Mouse (Mus musculus) yolk sac, embryonic 10.5 days (tissue): ENCODE results near the gene Vmn1r234.
"Not testable (repeated sequence)": the region's sequence is repeated elsewhere in the genome, so short reads cannot be mapped to it uniquely, and the experiment has no call there.

Experiments used
- DNase-seq: peaks from one replicate; pipeline ENCODE4 v3.0.0-alpha.2; 2017; ENCODE audit warnings: low spot score

Vmn1r234 gene

DNA sequence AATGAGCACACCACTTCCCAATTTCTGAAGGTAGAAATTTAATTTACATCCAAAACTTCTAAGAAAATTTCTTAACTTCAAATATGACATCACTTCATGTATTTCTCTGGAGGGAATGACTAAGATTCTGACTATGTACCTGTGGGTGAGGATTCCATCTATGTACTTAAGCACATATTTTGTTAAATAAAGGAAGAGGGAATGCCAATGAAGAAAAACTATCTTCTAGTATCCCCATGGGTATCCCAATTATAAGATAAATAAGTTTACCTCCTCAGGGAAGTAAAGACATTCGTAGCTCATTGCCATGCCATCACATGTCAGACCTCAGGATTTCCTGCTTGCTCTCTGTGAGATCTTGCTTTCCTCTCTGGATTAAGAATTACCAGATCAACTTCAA is at the start of gene Vmn1r234:
Vmn1r234 (plus strand) TSS at position 301 of the 400 bp plus-strand sequence.
- DNase-seq = no peak

DNA sequence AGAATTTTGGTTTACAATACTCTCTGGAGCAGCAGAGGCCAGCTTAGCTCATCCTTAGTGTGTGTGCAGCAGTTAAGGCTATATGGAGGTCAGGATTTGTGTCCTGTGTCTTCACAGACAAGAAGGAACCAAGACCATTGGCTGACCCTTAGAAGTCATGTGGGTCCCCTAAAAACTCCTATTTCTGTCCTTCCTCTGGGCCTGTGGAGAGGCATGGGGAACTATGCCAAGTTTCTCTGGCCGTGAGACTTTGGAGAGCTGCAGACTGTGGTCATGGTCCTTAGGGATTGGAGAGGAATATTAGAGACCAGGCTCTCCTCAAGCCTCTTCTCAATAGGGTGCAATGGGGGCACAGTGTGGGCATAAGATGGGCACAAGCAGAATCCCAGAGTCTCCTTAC is 14.8 kb upstream of the Vmn1r234 start:
- DNase-seq = not testable (repeated sequence)

DNA sequence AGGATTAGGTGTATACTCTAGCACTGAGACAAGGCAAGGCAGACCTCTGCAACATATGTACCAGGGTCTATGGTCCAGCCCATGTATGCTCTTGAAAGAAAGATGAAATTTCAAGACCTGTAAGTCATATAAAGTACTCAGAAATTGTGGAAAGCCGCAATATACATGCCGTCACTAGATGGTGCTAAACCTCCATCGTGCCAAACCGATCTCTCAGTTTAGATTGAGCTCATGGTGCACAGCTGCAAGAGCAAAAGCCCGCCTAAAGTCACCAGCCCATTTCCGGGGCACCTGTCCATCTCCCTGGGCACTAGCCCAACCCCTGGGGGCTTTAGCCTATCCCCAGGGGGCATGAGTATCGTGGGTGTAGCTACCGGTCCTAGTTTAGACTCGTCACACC is 5.8 kb downstream of the Vmn1r234 start:
- peak; percentile 10 for DNase-seq

DNA sequence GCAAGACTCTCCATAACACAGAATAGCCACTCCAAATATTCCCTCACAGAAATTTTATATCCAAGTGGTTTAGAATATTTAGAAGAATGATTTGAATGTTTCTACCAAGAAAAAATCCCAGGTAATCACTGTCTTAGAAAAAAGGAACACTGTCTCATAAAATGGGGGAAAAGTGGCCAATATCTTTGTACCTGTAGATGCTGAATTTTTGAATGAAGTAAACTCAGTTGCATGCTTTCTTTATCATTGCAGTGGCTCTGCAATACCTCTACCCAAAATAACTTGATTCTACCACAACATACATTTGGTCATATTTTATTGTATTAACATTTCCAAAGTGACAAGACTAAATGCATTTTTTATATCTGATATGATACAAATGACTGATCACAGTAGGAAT is 30.2 kb downstream of the Vmn1r234 start, which contains the start of gene Vmn1r235:
Vmn1r235 (plus strand) TSS at position 301 of the 400 bp plus-strand sequence.
- no peak for DNase-seq

DNA sequence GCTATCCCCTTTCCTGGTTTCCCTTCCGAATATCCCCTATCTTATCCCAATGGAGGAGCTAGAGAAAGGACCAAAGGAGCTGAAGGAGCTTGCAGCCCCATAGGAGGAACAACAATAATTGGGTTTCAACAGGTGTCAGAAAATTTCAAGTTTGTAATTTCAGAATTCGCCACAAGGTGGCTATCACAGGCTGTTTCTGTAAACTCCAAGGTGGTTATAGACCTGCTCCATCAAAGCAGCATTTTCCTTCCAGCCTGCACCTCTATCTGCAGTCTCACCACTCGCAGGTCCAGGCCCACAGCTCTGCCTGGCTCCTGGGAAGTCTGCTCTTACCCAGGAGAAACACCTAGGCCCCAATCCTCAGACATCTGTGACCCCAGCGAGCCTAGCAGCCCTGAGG is 46.2 kb downstream of the Vmn1r234 start:
- peak; percentile 7 for DNase-seq

DNA sequence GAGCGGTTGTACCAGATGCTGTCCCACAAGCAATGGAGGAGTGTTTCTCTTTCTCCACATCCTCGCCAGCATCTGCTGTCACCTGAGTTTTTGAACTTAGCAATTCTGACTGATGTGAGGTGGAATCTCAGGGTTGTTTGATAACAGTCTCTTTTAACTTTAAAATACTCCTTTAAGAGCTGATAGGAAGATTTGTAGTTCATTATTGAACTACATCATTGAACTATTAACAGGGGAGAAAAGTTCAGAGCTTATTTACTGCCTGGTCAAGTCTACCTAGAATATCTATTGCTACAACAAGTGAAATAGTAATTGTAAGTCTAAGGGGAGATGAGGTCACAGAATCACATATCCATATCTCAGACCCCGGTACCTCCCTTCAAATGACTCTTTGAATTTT is 56.8 kb downstream of the Vmn1r234 start, which contains the start of gene Vmn1r236:
Vmn1r236 (plus strand) TSS at position 301 of the 400 bp plus-strand sequence.
- DNase-seq = no peak

DNA sequence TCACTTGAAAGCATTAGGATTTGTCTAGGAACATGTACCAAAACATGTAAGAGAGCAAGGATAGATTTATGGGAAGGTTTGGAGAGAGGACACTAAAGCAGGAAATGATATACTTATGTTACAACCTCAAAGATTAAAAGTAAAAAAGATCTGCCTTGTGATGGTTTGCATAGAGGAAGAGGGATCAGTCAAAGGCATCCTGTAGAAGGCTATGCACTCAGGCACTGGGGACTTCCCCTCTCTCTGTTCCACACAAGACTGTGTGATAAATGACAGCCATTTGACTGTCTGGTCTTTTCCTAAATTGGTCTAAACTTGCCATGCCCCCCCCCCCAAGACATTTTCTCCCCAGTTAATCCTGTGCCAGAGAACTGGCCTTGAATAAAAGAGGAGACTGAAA is 58.5 kb downstream of the Vmn1r234 start:
- DNase-seq = no peak
